Mouse (Mus musculus): ENCODE results near the gene Fam83f. TPM values are rescaled to one million over a fixed set of nuclear protein-coding genes. Genes with fewer than 3 reads are reported as not detected.

Fam83f gene
- polyA plus RNA-seq, 1 experiment from 2014 or later = 1.8 TPM

- no peak overlapping the region for H3K27ac ChIP-seq (ENCODE audit: low read depth)
- H3K9ac ChIP-seq (replicated peaks) = no peak overlapping the region
- H3K4me2 ChIP-seq (ENCODE audit: low read depth, low read length) = no peak overlapping the region
- TF ChIP-seq CTCF (IDR thresholded peaks at IDR 0.05; ENCODE audit: low read depth) = no peak
- TF ChIP-seq EP300 (IDR thresholded peaks at IDR 0.05; ENCODE audit: low read depth) = no peak
- no peaks in the 10 kb centered on the region for H3K36me3 ChIP-seq (replicated peaks; ENCODE audit: insufficient read depth, low read length)
- 0 out of 2 replicates have a peak, but pooled peaks cover 2% of the 10 kb centered on the region for H3K27me3 ChIP-seq (ENCODE audit: insufficient read depth, low read length)
- no peak overlapping the region for H3K4me3 ChIP-seq (ENCODE audit: low read depth, low read length)
- 82% methylated on average over 13 of the region's 13 CpGs for WGBS (ENCODE audit: insufficient replicate concordance)
- DNase-seq = no peak
- ATAC-seq = no peak
- no peaks in the 10 kb centered on the region for H3K9me3 ChIP-seq (ENCODE audit: low read length)
- 0 out of 2 replicates have a peak, but pooled peaks cover 5% of the 10 kb centered on the region for H3K4me1 ChIP-seq (ENCODE audit: insufficient read depth)
These were observed 39.3 kb upstream of the Fam83f start for GRCm38 (mm10) chr15:80632280-80632893.

- DNase-seq (peak; percentile 65), ATAC-seq (peak; percentile 51; the same call in 1 of the 2 replicates)
- Histone ChIP-seq H3K4me3 (ENCODE audit: low read depth, low read length) (no peak overlapping the region), H3K4me1 (ENCODE audit: insufficient read depth) (peaks cover 9% of the 10 kb centered on the region), H3K27me3 (ENCODE audit: insufficient read depth, low read length) (0 out of 2 replicates have a peak, but pooled peaks cover 2% of the 10 kb centered on the region), H3K4me2 (ENCODE audit: low read depth, low read length) (peak overlapping the region; percentile 44; the same call in 1 of the 2 replicates), H3K27ac (ENCODE audit: low read depth) (no peak overlapping the region), H3K9me3 (ENCODE audit: low read length) (no peaks in the 10 kb centered on the region), H3K36me3 (replicated peaks; ENCODE audit: insufficient read depth, low read length) (no peaks in the 10 kb centered on the region), H3K9ac (replicated peaks) (no peak overlapping the region)
- no peak for TF ChIP-seq EP300 (IDR thresholded peaks at IDR 0.05; ENCODE audit: low read depth)
- peak; percentile 83 for TF ChIP-seq CTCF (IDR thresholded peaks at IDR 0.05; ENCODE audit: low read depth)
- WGBS (ENCODE audit: insufficient replicate concordance) = 31% methylated on average over 10 of the region's 11 CpGs
These were observed 37.1 kb upstream of the Fam83f start for GRCm38 (mm10) chr15:80634391-80635193.

- TF ChIP-seq CTCF (IDR thresholded peaks at IDR 0.05; ENCODE audit: low read depth) = no peak
- TF ChIP-seq EP300 (IDR thresholded peaks at IDR 0.05; ENCODE audit: low read depth) = no peak
- Histone ChIP-seq H3K9ac (replicated peaks) (no peak overlapping the region), H3K4me1 (ENCODE audit: insufficient read depth) (peaks cover 9% of the 10 kb centered on the region), H3K4me2 (ENCODE audit: low read depth, low read length) (no peak overlapping the region), H3K9me3 (ENCODE audit: low read length) (no peaks in the 10 kb centered on the region), H3K36me3 (replicated peaks; ENCODE audit: insufficient read depth, low read length) (no peaks in the 10 kb centered on the region), H3K4me3 (ENCODE audit: low read depth, low read length) (no peak overlapping the region), H3K27ac (ENCODE audit: low read depth) (no peak overlapping the region), H3K27me3 (ENCODE audit: insufficient read depth, low read length) (0 out of 2 replicates have a peak, but pooled peaks cover 2% of the 10 kb centered on the region)
- ATAC-seq (no peak), DNase-seq (no peak)
- WGBS (ENCODE audit: insufficient replicate concordance) = 67% methylated on average over 13 of the region's 13 CpGs
These were observed 34.8 kb upstream of the Fam83f start for GRCm38 (mm10) chr15:80636757-80637372.

- peak; percentile 58 for ATAC-seq
- H3K4me2 ChIP-seq (ENCODE audit: low read depth, low read length) = no peak overlapping the region
- 23% methylated on average over 11 of the region's 11 CpGs for WGBS (ENCODE audit: insufficient replicate concordance)
These were observed 32.5 kb upstream of the Fam83f start for GRCm38 (mm10) chr15:80639071-80639702.

DNA sequence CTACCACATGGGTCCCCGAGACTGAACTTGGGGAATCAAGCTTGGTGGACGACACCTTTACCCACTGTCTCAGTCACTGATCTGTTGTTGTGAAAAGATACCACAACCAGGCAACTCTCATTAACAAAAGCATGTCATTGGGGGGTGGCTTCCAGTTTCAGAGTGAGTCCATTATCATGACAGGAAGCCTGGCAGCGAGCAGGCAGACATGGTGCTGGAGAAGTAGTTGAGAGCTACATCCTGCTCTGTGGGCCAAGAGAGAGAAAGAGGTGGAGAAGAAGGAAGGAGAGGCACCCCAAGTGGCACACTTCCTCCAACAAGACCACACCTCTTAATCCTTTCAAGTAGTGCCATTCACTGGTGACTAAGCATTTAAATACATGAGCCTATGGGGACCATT, 31.8 kb upstream of the Fam83f start:
- Histone ChIP-seq H3K4me1 (ENCODE audit: insufficient read depth) (peaks cover 9% of the 10 kb centered on the region), H3K4me3 (ENCODE audit: low read depth, low read length) (no peak overlapping the region), H3K9me3 (ENCODE audit: low read length) (no peaks in the 10 kb centered on the region), H3K27ac (ENCODE audit: low read depth) (no peak overlapping the region), H3K27me3 (ENCODE audit: insufficient read depth, low read length) (no peaks in the 10 kb centered on the region), H3K4me2 (ENCODE audit: low read depth, low read length) (no peak overlapping the region), H3K9ac (replicated peaks) (no peak overlapping the region), H3K36me3 (replicated peaks; ENCODE audit: insufficient read depth, low read length) (no peaks in the 10 kb centered on the region)
- DNase-seq = no peak
- no peak for ATAC-seq
- 79% methylated on average over 3 of the region's 3 CpGs for WGBS (ENCODE audit: insufficient replicate concordance)
- TF ChIP-seq EP300 (IDR thresholded peaks at IDR 0.05; ENCODE audit: low read depth) = no peak
- no peak for TF ChIP-seq CTCF (IDR thresholded peaks at IDR 0.05; ENCODE audit: low read depth)

More at GRCm38 (mm10) chr15:80639071-80639702, 32.5 kb upstream of the Fam83f start:
- Histone ChIP-seq H3K27me3 (ENCODE audit: insufficient read depth, low read length) (no peaks in the 10 kb centered on the region), H3K9me3 (ENCODE audit: low read length) (no peaks in the 10 kb centered on the region), H3K36me3 (replicated peaks; ENCODE audit: insufficient read depth, low read length) (no peaks in the 10 kb centered on the region), H3K27ac (ENCODE audit: low read depth) (peak overlapping the region; percentile 17; the same call in 1 of the 2 replicates), H3K9ac (replicated peaks) (no peak overlapping the region), H3K4me3 (ENCODE audit: low read depth, low read length) (no peak overlapping the region), H3K4me1 (ENCODE audit: insufficient read depth) (peaks cover 9% of the 10 kb centered on the region)
- peak; percentile 43 for DNase-seq
- no peak for TF ChIP-seq CTCF (IDR thresholded peaks at IDR 0.05; ENCODE audit: low read depth)
- TF ChIP-seq EP300 (IDR thresholded peaks at IDR 0.05; ENCODE audit: low read depth) = peak; percentile 27; the same call in 1 of the 2 replicates
